Mouse (Mus musculus) heart, postnatal 0 days (tissue): ENCODE results near the gene Sat1. TPM values are rescaled to one million over a fixed set of nuclear protein-coding genes. Genes with fewer than 3 reads are reported as not detected.

Source experiments
- ATAC-seq: fragments of 200-750 bp; cut with Nextera tagmentation; 2 replicates; pipeline ENCODE4 v1.8.0; 2017; ENCODE audit warnings: low read depth, moderate number of reproducible peaks, moderate library complexity; ENCODE audit not compliant: insufficient read depth
- DNase-seq: peaks from one replicate; pipeline ENCODE4 v3.0.0-alpha.2; 2016; ENCODE audit warnings: low spot score
- H3K27ac ChIP-seq: fragments of 300-500 bp; sonication (generic); 2 replicates; pipeline ENCODE4 v1.5.1; 2014; ENCODE audit warnings: low read depth, mild to moderate bottlenecking
- H3K27me3 ChIP-seq: fragments of 300-500 bp; sonication (generic); 2 replicates; pipeline ENCODE4 v1.6.1; 2014; ENCODE audit warnings: low read length, mixed read lengths; ENCODE audit not compliant: control insufficient read depth, insufficient read depth
- H3K36me3 ChIP-seq: fragments of 300-500 bp; sonication (generic); replicated peaks from 2 replicates; pipeline ENCODE4 v1.6.1; 2014; ENCODE audit warnings: low read length, mixed read lengths; ENCODE audit not compliant: control insufficient read depth, insufficient read depth
- H3K4me1 ChIP-seq: fragments of 300-500 bp; sonication (generic); 2 replicates; pipeline ENCODE4 v1.6.1; 2014; ENCODE audit warnings: antibody characterized with exemption; ENCODE audit not compliant: control insufficient read depth, insufficient read depth
- H3K4me2 ChIP-seq: fragments of 300-500 bp; sonication (generic); 2 replicates; pipeline ENCODE4 v1.6.1; 2014; ENCODE audit warnings: low read depth, mild to moderate bottlenecking, low read length, moderate library complexity
- H3K4me3 ChIP-seq: fragments of 300-500 bp; sonication (generic); 2 replicates; pipeline ENCODE4 v1.5.1; 2014; ENCODE audit warnings: low read depth, low read length
- H3K9ac ChIP-seq: fragments of 300-500 bp; sonication (generic); replicated peaks from 2 replicates; pipeline ENCODE4 v1.6.1; 2014; ENCODE audit warnings: low read depth, low read length, mixed read lengths
- H3K9me3 ChIP-seq: fragments of 300-500 bp; sonication (generic); replicated peaks from 2 replicates; pipeline ENCODE4 v1.6.1; 2016; ENCODE audit warnings: low read length; ENCODE audit not compliant: control insufficient read depth
- CTCF ChIP-seq: IDR thresholded peaks from 2 replicates; pipeline ENCODE4 v1.5.1; 2016; ENCODE audit warnings: antibody characterized with exemption, control low read depth, low read depth
- EP300 ChIP-seq: IDR thresholded peaks from 2 replicates; pipeline ENCODE4 v1.6.1; 2016; ENCODE audit warnings: antibody characterized with exemption, low read depth
- WGBS: fragments of 180-500 bp; shearing (Covaris S2); extraction: QIAGEN DNeasy Blood & Tissue Kit; methylation state at CpG from one replicate; pipeline ENCODE4 v1.1.7; 2014; 5-methylcytosine and 5-hydroxymethylcytosine counted together
- polyA plus RNA-seq: library from polyadenylated mRNA; unstranded; fragments of >200 nt; fragmentation: Nextera tagmentation; extraction: Ambion mirVana; gene quantifications from 2 replicates; pipeline ENCODE4 v1.2.1, GENCODE M21; 2015
- total RNA-seq: library from RNA; depleted of rRNA; stranded (reverse); fragments of >200 nt; gene quantifications from 2 replicates; pipeline ENCODE4 v1.2.3, GENCODE M21; 2014; ENCODE audit warnings: low replicate concordance; rRNA removed

Gene Sat1
- total and polyA plus RNA-seq, 2 experiments from 2014 or later, result 57.5 to 99.7 TPM

GRCm38 (mm10) chrX:155163553-155163952 lies 52.7 kb downstream of the Sat1 start:
- Histone ChIP-seq H3K4me2 (no peak overlapping the region), H3K27ac (no peak overlapping the region), H3K4me3 (no peak overlapping the region), H3K9ac (no peak overlapping the region), H3K4me1 (no peaks in the 10 kb centered on the region), H3K36me3 (no peaks in the 10 kb centered on the region), H3K27me3 (no peaks in the 10 kb centered on the region), H3K9me3 (no peaks in the 10 kb centered on the region)
- DNase-seq (no peak), ATAC-seq (no peak)
- TF ChIP-seq CTCF, result no peak
- TF ChIP-seq EP300, result no peak
- 53% methylated on average over 1 of the region's 1 CpGs for WGBS

Other genes starting within 250 kb of the Sat1 start
- not detected in 2 replicates for gene Magea8, start 220.6 kb downstream of the Sat1 start, total RNA-seq
- not detected in 2 replicates for gene Magea8, start 220.6 kb downstream of the Sat1 start, polyA plus RNA-seq
- gene Magea5, start 153.3 kb downstream of the Sat1 start, total RNA-seq, result not detected in 2 replicates
- gene Magea5, start 153.3 kb downstream of the Sat1 start, polyA plus RNA-seq, result not detected in 2 replicates
- gene Magea1, start 126.7 kb downstream of the Sat1 start, total RNA-seq, result not detected in 2 replicates
- not detected in 2 replicates for gene Magea1, start 126.7 kb downstream of the Sat1 start, polyA plus RNA-seq
- not detected in 2 replicates for gene Magea2, start 122.8 kb downstream of the Sat1 start, total RNA-seq
- not detected in 2 replicates for gene Magea2, start 122.8 kb downstream of the Sat1 start, polyA plus RNA-seq
- gene Cldn34b2, start 88.0 kb downstream of the Sat1 start, total RNA-seq, result not detected in 2 replicates
- not detected in 2 replicates for gene Cldn34b2, start 88.0 kb downstream of the Sat1 start, polyA plus RNA-seq
- 28.1 and 36.3 TPM in 2 replicates for gene Acot9, start 46.0 kb upstream of the Sat1 start, total RNA-seq
- 41.1 and 44.2 TPM in 2 replicates for gene Acot9, start 46.0 kb upstream of the Sat1 start, polyA plus RNA-seq
- gene Prdx4, start 124.3 kb upstream of the Sat1 start, total RNA-seq, result 169 and 178 TPM in 2 replicates
- 162 and 175 TPM in 2 replicates for gene Prdx4, start 124.3 kb upstream of the Sat1 start, polyA plus RNA-seq